Mouse (Mus musculus) neural tube, embryonic 15.5 days (tissue): Measurements from ENCODE around the gene Dennd1b. TPM values are rescaled to one million over a fixed set of nuclear protein-coding genes. Genes with fewer than 3 reads are reported as not detected.

ENCODE experiments used
- ATAC-seq: fragments of 200-750 bp; cut with Nextera tagmentation; 2 replicates; pipeline ENCODE4 v1.8.0; 2017; ENCODE audit warnings: mild to moderate bottlenecking, moderate TSS enrichment, moderate library complexity; ENCODE audit not compliant: low FRiP score
- H3K27ac ChIP-seq: fragments of 300-500 bp; sonication (generic); replicated peaks from 2 replicates; pipeline ENCODE4 v1.5.1; 2015; ENCODE audit warnings: mild to moderate bottlenecking, inconsistent platforms
- H3K27me3 ChIP-seq: fragments of 300-500 bp; sonication (generic); replicated peaks from 2 replicates; pipeline ENCODE4 v1.6.1; 2015; ENCODE audit warnings: inconsistent platforms
- H3K36me3 ChIP-seq: fragments of 300-500 bp; sonication (generic); 2 replicates; pipeline ENCODE4 v1.6.1; 2015; ENCODE audit warnings: inconsistent platforms
- H3K4me1 ChIP-seq: fragments of 300-500 bp; sonication (generic); 2 replicates; pipeline ENCODE4 v1.6.1; 2015; ENCODE audit warnings: inconsistent platforms
- H3K4me2 ChIP-seq: fragments of 300-500 bp; sonication (generic); 2 replicates; pipeline ENCODE4 v1.6.1; 2015; ENCODE audit warnings: inconsistent platforms, mild to moderate bottlenecking, moderate library complexity
- H3K4me3 ChIP-seq: fragments of 300-500 bp; sonication (generic); replicated peaks from 2 replicates; pipeline ENCODE4 v1.5.1; 2015; ENCODE audit warnings: mild to moderate bottlenecking, inconsistent platforms
- H3K9ac ChIP-seq: fragments of 300-500 bp; sonication (generic); replicated peaks from 2 replicates; pipeline ENCODE4 v1.6.1; 2015; ENCODE audit warnings: mild to moderate bottlenecking, inconsistent platforms
- H3K9me3 ChIP-seq: fragments of 300-500 bp; sonication (generic); replicated peaks from 2 replicates; pipeline ENCODE4 v1.6.1; 2016; ENCODE audit warnings: inconsistent platforms
- WGBS: fragments of 180-500 bp; shearing (Covaris S2); methylation state at CpG from one replicate; pipeline ENCODE4 v1.1.7; 2015; ENCODE audit warnings: mixed read lengths; 5-methylcytosine and 5-hydroxymethylcytosine counted together
- polyA plus RNA-seq: library from polyadenylated mRNA; unstranded; fragments of >200 nt; fragmentation: Nextera tagmentation; extraction: Ambion mirVana; gene quantifications from 2 replicates; pipeline ENCODE4 v1.2.1, GENCODE M21; 2015

Dennd1b gene
- polyA plus RNA-seq, 1 experiment from 2014 or later, result 9.1 TPM

GRCm38 (mm10) chr1:138965511-138965910 lies 2.3 kb downstream of the Dennd1b start:
- H3K27me3 ChIP-seq, result no peaks in the 10 kb centered on the region
- peaks cover 10% of the 10 kb centered on the region for H3K4me1 ChIP-seq
- 92% methylated on average over 2 of the region's 2 CpGs for WGBS
- no peak overlapping the region for H3K4me2 ChIP-seq
- H3K27ac ChIP-seq, result no peak overlapping the region
- H3K36me3 ChIP-seq, result no peaks in the 10 kb centered on the region
- ATAC-seq, result no peak
- H3K4me3 ChIP-seq, result no peak overlapping the region
- no peaks in the 10 kb centered on the region for H3K9me3 ChIP-seq
- H3K9ac ChIP-seq, result no peak overlapping the region

- Histone ChIP-seq H3K36me3 (no peaks in the 10 kb centered on the region), H3K9me3 (no peaks in the 10 kb centered on the region), H3K4me2 (no peak overlapping the region), H3K27me3 (no peaks in the 10 kb centered on the region), H3K9ac (no peak overlapping the region), H3K4me1 (peaks cover 10% of the 10 kb centered on the region), H3K4me3 (no peak overlapping the region), H3K27ac (no peak overlapping the region)
- ATAC-seq, result no peak
- WGBS, result 55% methylated on average over 7 of the region's 7 CpGs
Observed at GRCm38 (mm10) chr1:138967450-138967849, 4.2 kb downstream of the Dennd1b start.

GRCm38 (mm10) chr1:138970053-138970452 lies 6.8 kb downstream of the Dennd1b start:
- Histone ChIP-seq H3K4me3 (no peak overlapping the region), H3K27me3 (no peaks in the 10 kb centered on the region), H3K4me2 (no peak overlapping the region), H3K27ac (no peak overlapping the region), H3K9me3 (no peaks in the 10 kb centered on the region), H3K9ac (no peak overlapping the region), H3K4me1 (0 out of 2 replicates have a peak, but pooled peaks cover 2% of the 10 kb centered on the region), H3K36me3 (no peaks in the 10 kb centered on the region)
- ATAC-seq, result no peak
- 82% methylated on average over 4 of the region's 4 CpGs for WGBS

GRCm38 (mm10) chr1:138973541-138974224 lies 10.4 kb downstream of the Dennd1b start:
- 70% methylated on average over 6 of the region's 6 CpGs for WGBS
- no peaks in the 10 kb centered on the region for H3K9me3 ChIP-seq
- no peaks in the 10 kb centered on the region for H3K27me3 ChIP-seq
- H3K4me2 ChIP-seq, result no peak overlapping the region
- no peaks in the 10 kb centered on the region for H3K4me1 ChIP-seq
- ATAC-seq, result no peak
- H3K27ac ChIP-seq, result no peak overlapping the region
- H3K4me3 ChIP-seq, result no peak overlapping the region
- H3K36me3 ChIP-seq, result no peaks in the 10 kb centered on the region
- no peak overlapping the region for H3K9ac ChIP-seq

GRCm38 (mm10) chr1:138974836-138975235 lies 11.6 kb downstream of the Dennd1b start:
- ATAC-seq, result no peak
- no peaks in the 10 kb centered on the region for H3K4me1 ChIP-seq
- H3K9ac ChIP-seq, result no peak overlapping the region
- 92% methylated on average over 8 of the region's 8 CpGs for WGBS
- H3K9me3 ChIP-seq, result no peaks in the 10 kb centered on the region
- no peak overlapping the region for H3K4me3 ChIP-seq
- no peak overlapping the region for H3K4me2 ChIP-seq
- H3K27me3 ChIP-seq, result no peaks in the 10 kb centered on the region
- H3K36me3 ChIP-seq, result no peaks in the 10 kb centered on the region
- no peak overlapping the region for H3K27ac ChIP-seq

- Histone ChIP-seq H3K9me3 (no peaks in the 10 kb centered on the region), H3K4me3 (no peak overlapping the region), H3K27ac (no peak overlapping the region), H3K27me3 (no peaks in the 10 kb centered on the region), H3K4me2 (no peak overlapping the region), H3K9ac (no peak overlapping the region), H3K36me3 (no peaks in the 10 kb centered on the region), H3K4me1 (no peaks in the 10 kb centered on the region)
- 81% methylated on average over 1 of the region's 1 CpGs for WGBS
- ATAC-seq, result no peak
Observed at GRCm38 (mm10) chr1:138975945-138976344, 12.7 kb downstream of the Dennd1b start.

GRCm38 (mm10) chr1:138982203-138982602 lies 19.0 kb downstream of the Dennd1b start:
- ATAC-seq, result no peak
- 70% methylated on average over 7 of the region's 7 CpGs for WGBS
- H3K27ac ChIP-seq, result no peak overlapping the region

GRCm38 (mm10) chr1:138982611-138983010 lies 19.4 kb downstream of the Dennd1b start:
- no peak overlapping the region for H3K9ac ChIP-seq
- H3K27me3 ChIP-seq, result no peaks in the 10 kb centered on the region
- no peaks in the 10 kb centered on the region for H3K36me3 ChIP-seq
- no peak overlapping the region for H3K27ac ChIP-seq
- H3K9me3 ChIP-seq, result no peaks in the 10 kb centered on the region
- WGBS, result 51% methylated on average over 5 of the region's 5 CpGs
- H3K4me1 ChIP-seq, result peaks cover 17% of the 10 kb centered on the region
- no peak overlapping the region for H3K4me3 ChIP-seq
- no peak overlapping the region for H3K4me2 ChIP-seq
- no peak; the same call in 1 of the 2 replicates for ATAC-seq

More at GRCm38 (mm10) chr1:138982203-138982602, 19.0 kb downstream of the Dennd1b start:
- H3K9me3 ChIP-seq, result no peaks in the 10 kb centered on the region
- H3K4me3 ChIP-seq, result no peak overlapping the region
- no peak overlapping the region for H3K9ac ChIP-seq
- H3K36me3 ChIP-seq, result no peaks in the 10 kb centered on the region
- H3K4me1 ChIP-seq, result peaks cover 17% of the 10 kb centered on the region
- no peaks in the 10 kb centered on the region for H3K27me3 ChIP-seq
- no peak overlapping the region for H3K4me2 ChIP-seq

- no peaks in the 10 kb centered on the region for H3K9me3 ChIP-seq
- H3K36me3 ChIP-seq, result no peaks in the 10 kb centered on the region
- peaks cover 17% of the 10 kb centered on the region for H3K4me1 ChIP-seq
- peak; percentile 43; the same call in 1 of the 2 replicates for ATAC-seq
- WGBS, result 38% methylated on average over 2 of the region's 2 CpGs
- H3K27ac ChIP-seq, result no peak overlapping the region
- no peak overlapping the region for H3K4me2 ChIP-seq
- H3K4me3 ChIP-seq, result no peak overlapping the region
- H3K27me3 ChIP-seq, result no peaks in the 10 kb centered on the region
- no peak overlapping the region for H3K9ac ChIP-seq
Observed at GRCm38 (mm10) chr1:138983064-138983463, 19.8 kb downstream of the Dennd1b start.

- Histone ChIP-seq H3K27me3 (no peaks in the 10 kb centered on the region), H3K27ac (0 out of 2 replicates have a peak overlapping the region, but pooled peaks have one; percentile 37), H3K9me3 (no peaks in the 10 kb centered on the region), H3K9ac (no peak overlapping the region), H3K4me3 (no peak overlapping the region), H3K4me1 (peaks cover 17% of the 10 kb centered on the region), H3K4me2 (no peak overlapping the region), H3K36me3 (no peaks in the 10 kb centered on the region)
- ATAC-seq, result peak; percentile 59
- 21% methylated on average over 6 of the region's 6 CpGs for WGBS
Observed at GRCm38 (mm10) chr1:138983465-138983864, 20.2 kb downstream of the Dennd1b start.

- Histone ChIP-seq H3K27ac (no peak overlapping the region), H3K36me3 (no peaks in the 10 kb centered on the region), H3K4me3 (no peak overlapping the region), H3K9me3 (no peaks in the 10 kb centered on the region), H3K27me3 (no peaks in the 10 kb centered on the region), H3K4me2 (no peak overlapping the region), H3K9ac (no peak overlapping the region), H3K4me1 (peaks cover 17% of the 10 kb centered on the region)
- WGBS, result 92% methylated on average over 4 of the region's 4 CpGs
- ATAC-seq, result peak; percentile 30; the same call in 1 of the 2 replicates
Observed at GRCm38 (mm10) chr1:138984161-138984560, 20.9 kb downstream of the Dennd1b start.

GRCm38 (mm10) chr1:138992384-138993138 lies 29.3 kb downstream of the Dennd1b start:
- H3K27me3 ChIP-seq, result no peaks in the 10 kb centered on the region
- no peaks in the 10 kb centered on the region for H3K4me1 ChIP-seq
- no peaks in the 10 kb centered on the region for H3K9me3 ChIP-seq
- ATAC-seq, result 0 out of 2 replicates have a peak, but pooled peaks have one; percentile 64
- WGBS, result 44% methylated on average over 5 of the region's 5 CpGs
- H3K4me2 ChIP-seq, result no peak overlapping the region
- H3K4me3 ChIP-seq, result no peak overlapping the region
- H3K27ac ChIP-seq, result no peak overlapping the region; the same call in 1 of the 2 replicates
- H3K9ac ChIP-seq, result no peak overlapping the region
- H3K36me3 ChIP-seq, result no peaks in the 10 kb centered on the region; the same call in 1 of the 2 replicates
